Mouse (Mus musculus): ENCODE results near the gene Plcg2.

The Plcg2 gene

DNA sequence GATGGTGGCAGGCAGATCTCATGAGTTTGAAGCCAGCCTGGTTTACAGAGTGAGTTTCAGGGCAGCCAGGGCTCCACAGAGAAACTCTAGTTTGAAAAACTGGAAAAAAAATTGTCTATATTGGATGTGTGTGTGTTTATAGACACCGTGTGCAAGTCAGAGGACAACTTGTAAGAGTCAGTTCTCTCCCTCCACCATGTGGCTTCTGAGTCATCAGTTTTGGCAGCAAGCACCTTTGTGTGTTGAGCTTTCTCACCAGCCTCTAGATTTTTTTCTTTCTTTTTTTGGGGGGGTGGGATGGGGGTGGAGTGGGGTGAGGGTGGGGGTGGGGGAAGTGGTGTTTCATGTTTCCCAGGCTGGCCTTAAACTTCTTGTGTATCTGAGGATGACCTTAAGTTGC is 12.8 kb upstream of the Plcg2 start:
- DNase-seq (ENCODE audit: low spot score) = no peak

DNA sequence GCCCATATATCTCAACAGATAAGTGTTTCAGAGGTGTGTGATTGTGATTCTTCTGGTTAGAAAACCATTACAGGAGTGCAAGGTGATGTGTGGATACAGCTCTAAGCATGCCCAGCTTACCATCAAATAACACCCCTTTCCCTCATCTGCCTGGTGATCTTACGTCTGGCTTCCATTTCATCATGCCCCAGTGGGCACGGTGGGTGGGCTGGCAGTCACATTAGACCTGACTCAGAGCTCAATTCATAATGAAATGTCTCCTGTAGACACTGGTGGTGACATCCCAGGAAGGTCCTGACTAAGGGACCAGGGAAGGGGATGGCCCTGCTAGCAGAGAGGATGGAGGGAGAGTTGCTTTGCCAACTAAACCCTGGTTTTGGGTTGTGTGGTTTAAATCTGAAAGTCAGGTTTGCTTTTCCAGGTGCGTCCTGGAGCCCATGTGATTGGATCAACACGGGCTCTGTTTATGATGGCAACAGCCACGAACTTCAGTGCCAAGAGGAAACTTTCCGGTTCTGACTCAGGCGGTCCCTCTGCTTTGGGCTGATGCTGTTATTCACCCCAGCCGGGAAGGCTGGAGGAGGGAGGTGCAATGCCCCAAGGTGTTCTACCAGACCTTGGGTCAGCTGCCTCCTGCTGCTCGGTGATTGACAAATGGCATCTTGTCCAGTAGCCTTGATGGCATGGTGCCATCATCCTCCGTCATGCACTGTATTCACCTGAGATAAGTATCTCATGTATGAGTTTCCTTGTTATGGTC is 9.7 kb upstream of the Plcg2 start:
- DNase-seq (ENCODE audit: low spot score) = no peak

DNA sequence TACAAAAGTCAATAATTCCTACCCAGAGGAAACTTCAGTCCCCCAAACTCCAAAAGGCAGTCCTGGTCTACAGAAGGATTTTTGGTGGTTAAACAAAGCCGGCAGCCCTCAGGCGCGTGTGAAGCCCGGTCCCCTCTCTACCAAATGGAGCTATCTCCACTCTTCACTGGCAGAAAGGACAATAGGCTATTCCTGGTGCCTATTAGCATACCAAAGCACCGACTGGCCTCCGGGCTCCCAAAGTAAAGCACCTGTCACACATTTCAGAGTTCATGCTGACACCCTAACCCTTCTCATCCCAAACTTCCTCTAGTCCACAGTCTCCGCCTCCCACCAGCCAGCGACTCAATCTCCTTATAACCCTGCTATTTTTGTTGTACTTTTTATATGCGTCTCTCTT is 4.5 kb upstream of the Plcg2 start:
- no peak for DNase-seq (ENCODE audit: low spot score)

DNA sequence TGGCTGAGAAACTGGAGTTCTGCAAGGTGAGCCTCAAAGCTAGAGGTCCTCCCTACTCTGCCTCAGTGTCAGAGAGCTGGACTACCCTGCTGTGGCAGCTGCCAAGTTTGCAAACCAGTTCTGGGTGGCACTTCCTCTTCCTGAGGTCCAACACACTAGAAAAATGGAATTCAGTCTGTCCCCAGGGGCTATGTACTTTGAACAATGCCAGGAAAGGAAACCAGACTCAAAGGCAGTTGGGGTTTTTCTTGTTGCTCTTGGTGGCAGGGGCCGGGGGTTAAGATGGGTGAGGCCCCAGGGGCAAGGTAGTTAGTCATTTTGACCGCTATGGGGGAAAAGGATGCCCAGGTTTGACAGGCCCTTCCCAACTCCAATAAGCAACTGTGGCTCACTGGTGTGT is 3.2 kb upstream of the Plcg2 start:
- DNase-seq (ENCODE audit: low spot score) = no peak

DNA sequence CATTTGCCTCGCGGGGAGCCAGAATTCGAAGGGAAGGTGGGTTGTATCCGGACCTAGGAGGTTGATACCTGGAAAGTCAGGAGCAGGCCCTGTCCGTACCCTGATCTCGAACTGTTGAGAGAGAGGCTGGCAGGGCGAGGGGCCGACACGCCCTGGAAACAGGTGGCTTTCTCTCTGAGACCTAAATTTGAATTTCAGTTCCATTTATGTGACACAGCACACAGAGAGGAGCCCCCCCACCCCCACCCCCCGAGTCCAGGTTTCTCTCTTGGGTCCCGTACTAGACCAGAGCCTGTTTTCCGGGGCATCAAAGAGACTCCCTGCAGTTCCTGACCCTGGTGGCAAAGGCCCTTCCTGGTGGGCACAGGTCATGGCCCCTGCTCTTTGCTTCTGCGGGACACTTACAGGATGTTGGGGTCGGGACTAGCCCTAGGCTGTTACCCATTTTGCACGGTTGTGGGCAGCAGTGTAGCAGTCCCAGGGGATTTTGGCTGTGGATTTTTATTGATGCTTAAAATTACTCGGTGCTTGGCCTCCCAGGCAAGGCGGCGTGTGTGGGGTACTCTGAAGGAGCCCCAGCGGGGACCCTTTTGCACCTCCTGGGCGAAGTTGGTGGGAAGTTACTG is 937 bp downstream of the Plcg2 start:
- DNase-seq (ENCODE audit: low spot score) = no peak

DNA sequence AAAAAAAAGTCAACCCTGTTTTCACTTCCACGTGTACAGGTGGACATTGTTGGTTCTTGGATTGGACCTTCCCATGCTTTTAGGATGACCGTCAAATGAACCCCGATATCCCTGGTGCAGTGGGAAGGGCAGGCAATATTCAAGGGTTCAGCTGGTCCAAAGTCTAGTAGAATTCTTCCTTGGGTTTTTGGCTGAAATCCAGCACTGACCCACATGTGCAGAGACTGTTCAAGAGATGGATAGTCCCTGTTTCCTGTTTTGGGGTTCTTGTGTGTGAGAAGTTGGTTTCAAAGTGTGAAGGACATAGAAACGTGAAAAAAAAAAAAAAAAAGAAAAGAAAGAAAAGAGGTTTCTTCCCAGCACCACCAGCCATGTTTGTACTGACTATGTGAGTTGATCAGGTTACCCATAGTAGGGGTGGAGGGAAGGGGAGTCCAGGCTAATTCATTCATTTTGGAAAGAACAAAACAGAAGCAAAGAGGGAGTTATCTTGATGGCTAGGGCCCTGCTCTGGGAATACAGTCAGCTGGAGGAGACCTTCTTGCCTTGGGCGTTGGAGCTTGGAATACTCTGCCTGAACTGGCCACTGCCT is 2.2 kb downstream of the Plcg2 start:
- no peak for DNase-seq (ENCODE audit: low spot score)

DNA sequence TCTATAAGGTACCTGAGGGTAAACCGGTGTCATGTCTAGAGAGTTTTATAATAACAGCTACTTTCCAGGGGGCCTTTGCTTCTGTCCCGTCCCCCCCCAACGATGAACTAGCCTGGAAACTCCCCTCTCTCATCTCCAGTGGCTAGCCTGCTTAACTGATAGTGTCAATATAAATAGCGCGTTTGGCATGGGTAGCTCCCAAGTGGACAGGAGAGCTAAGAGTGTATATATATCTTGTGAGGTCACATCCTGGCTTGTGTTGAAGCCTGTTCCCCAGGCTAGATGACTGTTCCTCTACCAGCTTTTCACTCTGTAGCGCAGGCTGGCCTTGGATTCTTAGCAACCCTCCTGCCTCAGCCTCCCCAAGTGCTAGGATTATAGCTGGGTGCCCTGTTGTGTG is 3.2 kb downstream of the Plcg2 start:
- DNase-seq (ENCODE audit: low spot score) = no peak

DNA sequence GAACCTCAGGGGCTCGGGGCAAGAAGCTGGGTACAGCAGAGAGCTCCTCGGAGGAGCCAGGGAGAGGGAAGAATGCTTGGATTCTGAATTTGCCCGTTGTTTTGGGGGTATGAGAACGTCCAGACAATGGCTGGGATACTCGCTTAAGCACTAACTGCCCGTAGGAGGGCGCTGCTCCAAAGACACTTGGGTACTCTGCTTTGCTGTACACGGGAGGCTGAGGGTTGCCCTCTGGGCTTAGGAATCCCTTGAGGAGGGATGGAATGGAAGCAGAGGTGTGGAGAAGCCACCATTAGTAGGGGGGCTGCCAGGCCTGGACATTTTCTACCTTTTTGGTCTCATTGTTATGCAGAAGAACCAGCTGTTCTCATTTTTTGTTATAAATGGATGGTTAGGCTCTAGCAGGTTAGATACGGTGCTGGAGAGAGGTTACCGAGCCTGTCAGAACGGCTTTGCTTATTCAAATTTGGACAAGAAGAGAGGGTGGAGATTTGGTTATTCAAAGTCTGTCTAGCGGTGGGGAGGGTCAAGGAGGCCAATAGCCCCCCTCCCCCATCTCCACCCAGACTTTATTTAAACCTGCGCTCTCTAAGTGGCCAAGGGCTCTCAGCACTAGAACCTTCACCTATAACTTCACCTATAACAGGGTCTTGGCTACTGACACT is 5.4 kb downstream of the Plcg2 start:
- DNase-seq (ENCODE audit: low spot score) = no peak

DNA sequence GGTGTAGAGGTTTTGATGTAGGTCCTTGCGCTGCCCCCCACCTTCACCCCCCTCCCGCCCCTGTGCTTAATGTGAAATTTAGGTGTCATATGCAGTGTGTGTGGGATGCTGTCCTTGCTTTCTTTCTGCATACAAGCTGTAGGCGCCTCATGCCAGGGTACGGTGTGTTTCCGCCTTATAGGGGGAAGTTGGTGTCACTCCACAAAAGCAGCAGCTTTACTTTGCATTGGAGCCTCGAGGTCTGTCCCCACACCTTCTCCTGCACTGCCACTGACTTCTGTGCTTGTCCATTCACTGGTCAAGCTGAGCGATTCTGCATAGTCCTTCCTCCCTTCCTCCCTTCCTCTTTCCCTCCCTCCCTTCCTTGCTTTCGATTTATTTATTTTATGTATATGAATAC is 9.6 kb downstream of the Plcg2 start:
- DNase-seq (ENCODE audit: low spot score) = no peak

DNA sequence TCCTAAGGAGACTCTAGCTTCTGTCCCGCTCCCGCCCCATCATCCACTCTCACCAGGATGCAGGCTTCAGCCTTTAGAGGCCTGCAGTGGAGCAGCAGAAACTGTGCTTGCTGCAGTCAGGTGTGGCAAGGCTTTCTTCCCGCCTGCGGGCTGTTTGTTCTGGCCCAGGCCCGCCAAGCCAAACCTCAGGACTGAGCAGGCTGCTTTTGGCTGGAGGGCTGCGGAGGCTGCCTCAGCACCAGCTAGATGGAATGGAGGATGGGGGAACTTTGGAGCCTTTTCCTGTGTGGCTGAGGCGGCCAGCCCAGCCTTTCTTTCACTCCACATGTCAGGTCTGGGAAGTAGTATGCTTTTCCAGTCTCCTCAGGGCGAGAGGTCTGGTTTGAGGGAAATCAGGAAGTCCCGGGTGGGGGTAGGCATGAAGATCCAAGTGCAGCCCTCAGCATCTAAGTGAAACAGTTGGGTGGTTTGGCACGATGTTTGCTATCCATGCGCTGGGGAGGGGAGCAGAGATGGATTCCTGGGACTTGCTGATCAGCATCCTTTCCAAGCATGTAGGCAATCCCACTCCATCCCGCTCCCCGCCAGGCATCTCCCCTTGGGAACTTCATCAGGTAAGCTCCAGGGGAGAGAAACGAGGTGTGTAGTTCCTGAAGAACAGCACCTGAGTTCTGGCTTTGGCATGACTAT is 18.9 kb downstream of the Plcg2 start:
- no peak for DNase-seq (ENCODE audit: low spot score)

DNA sequence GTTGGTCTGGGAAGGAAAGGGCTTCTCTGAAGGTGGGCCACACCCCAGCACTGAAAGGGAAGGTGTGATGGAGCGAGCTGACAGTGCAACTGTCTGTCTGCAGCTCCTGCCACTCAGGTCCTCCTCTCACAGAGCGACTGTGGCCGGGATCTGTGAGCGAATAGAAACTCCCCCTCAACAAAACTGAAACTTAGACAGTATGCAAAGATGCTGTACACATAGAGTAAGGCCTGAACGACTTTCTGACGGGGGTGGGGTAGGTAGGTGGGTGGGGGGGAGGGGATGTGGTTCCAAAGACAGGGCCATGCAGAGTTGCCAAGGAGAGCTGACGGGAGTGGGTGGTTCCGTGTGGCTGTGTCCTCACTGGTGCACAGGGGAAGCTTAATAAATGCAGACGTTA is 19.8 kb downstream of the Plcg2 start:
- no peak for DNase-seq (ENCODE audit: low spot score)

DNA sequence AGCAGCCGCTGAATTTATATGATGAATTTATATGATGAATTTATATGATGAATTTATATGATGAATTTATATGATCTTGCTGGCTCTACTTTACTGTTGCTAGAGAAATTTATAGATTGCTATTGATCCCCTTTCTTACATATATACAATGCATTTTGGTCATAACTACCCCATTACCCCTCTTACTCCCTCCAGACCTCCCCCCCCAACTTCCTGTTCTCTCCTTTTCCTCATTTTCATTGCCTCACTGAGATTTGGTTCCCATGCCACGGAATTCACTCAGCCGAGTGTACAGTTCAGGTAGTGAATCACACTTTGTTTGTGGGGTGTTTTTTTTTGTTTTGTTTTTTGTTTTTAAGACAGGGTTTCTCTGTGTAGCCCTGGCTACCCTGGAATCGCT is 20.8 kb downstream of the Plcg2 start:
- DNase-seq (ENCODE audit: low spot score) = no peak

DNA sequence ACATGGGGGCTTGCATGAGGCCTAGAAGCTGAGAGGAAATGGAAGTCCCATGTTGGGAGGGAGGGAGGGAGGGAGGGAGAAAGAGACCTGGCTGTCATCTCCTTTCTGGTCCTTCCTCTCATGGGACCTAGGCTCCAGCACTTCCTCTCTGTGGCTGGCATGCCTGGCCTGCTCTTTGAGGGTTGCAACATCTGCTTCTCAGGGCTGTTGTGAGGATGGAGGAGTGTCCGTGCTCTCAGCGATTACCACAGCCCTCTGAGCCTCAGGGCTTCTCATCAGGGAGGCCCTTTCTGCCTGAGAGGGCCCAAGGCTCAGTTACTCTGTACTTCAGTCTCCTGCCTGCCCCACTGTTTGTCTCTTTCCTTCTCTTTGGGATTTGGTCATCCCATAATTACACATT is 28.1 kb downstream of the Plcg2 start:
- no peak for DNase-seq (ENCODE audit: low spot score)

DNA sequence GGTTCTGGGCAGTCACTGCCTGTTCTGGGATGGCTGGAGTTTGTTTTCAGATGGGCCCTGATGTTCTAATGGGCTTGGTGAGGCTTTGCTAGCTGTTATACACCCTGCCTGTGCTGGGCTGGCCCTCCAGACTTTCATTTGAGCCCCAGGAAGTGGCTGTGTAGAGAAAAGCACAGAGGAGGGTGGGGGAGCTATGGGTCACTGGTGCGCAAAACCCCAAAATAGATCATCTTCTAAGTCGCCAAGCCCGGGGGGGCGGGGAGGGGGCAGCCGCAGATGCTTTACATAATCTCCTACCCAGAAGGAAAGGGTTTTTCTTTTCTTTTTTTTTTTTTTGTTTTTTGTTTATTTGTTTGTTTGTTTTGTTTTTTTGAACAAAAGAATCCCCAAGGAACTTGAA is 29.9 kb downstream of the Plcg2 start:
- no peak for DNase-seq (ENCODE audit: low spot score)

DNA sequence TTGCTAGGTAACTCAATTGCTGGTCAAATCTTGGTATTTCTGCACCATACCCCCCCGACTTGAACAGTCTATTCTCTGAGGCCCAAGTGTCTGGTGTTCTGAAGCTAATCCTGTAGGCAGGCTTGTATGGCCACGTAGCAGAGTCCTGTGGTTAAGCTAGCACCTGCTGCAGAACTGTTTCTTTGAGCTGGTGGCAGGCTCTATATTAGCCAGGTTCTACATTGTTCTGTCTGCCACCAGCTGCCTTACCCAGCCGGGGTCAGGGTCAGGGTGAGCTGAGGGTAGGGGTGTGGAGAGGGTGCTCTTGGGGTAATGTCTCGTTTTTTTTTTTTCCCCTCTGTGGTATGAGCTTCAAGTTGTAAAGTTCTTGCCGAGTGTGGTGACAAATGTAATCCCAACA is 31.1 kb downstream of the Plcg2 start:
- no peak for DNase-seq (ENCODE audit: low spot score)

DNA sequence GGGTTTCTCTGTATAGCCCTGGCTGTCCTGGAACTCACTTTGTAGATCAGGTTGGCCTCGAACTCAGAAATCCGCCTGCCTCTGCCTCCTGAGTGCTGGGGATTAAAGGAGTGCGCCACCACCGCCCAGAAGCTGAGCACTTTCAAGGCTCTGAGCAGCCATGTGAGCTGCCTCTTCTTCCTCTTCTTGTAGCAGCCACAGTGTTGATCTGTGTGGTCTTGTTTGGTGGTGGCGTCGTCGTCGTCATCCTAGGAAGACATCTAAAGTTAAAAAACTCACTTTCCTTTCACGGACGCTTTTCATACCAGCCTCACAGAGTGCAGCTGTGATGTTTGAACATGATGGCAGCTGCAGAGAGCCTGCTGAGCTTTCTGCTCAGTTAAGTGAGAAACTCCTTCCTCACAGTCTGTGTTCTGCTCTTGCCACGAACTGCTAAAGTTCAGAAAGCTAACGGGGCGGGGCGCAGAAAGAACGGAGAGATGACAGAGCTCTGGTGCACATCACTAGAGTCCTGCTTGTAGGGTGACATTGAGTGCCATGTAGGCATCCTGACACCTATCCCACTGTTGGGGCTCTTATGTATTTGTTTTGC is 34.4 kb downstream of the Plcg2 start:
- DNase-seq (ENCODE audit: low spot score) = no peak

DNA sequence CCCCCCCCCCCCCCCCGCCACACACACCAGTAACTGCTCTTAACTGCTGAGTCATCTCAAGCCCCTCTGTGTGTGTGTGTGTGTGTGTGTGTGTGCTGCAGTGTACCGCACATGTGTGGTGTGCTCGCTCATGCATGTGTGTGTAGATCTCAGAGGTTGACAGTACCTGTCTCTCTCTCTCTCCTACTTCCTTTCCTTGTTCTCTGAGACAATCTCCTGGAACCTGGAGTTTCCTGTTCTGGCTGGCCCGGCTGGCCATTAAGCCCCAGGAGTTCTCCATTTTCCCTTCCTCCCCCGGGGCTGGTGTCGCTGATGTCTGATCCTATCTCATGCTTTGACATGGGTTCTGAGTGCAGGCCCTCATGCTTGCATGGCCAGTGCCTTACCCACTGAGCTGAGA is 38.8 kb downstream of the Plcg2 start:
- no peak for DNase-seq (ENCODE audit: low spot score)

DNA sequence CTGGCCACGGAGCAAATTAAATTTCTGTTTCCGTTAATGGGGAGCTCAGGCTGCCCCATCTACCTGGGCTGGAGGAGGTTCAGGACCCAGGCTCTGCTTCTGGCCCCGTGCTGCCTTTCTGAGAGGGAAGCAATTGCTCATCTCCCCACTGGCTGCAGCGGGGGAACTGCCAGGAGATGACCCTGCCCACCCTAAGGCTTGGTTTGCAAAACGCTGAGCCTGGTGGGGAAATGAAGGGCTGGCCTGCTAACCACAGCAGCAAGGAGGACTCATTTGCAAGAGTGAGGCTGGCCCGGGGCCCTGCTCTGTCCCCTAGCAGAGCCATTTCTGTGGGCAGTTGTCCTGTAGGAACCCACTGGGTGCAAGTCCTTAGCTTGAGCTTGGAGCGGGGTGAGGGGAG is 39.7 kb downstream of the Plcg2 start:
- no peak for DNase-seq (ENCODE audit: low spot score)

DNA sequence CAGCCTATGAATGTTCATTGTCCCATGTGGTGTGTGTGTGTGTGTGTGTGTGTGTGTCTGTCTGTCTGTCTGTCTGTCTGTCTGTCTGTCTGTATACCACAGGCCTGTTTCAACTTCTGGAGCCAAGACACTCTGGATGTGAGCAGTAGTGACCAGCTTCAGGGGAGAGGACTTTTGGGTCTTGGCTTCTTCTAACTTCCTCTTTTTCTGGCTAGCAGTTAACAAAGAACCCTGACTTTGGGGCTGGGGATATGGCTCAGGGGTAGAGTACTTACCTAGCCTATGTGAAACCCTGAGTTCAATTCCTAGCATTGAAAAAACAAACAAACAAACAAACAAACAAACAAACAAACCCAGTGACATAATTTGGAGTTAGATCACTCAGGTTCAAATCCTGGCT is 44.9 kb downstream of the Plcg2 start:
- DNase-seq (ENCODE audit: low spot score) = no peak

DNA sequence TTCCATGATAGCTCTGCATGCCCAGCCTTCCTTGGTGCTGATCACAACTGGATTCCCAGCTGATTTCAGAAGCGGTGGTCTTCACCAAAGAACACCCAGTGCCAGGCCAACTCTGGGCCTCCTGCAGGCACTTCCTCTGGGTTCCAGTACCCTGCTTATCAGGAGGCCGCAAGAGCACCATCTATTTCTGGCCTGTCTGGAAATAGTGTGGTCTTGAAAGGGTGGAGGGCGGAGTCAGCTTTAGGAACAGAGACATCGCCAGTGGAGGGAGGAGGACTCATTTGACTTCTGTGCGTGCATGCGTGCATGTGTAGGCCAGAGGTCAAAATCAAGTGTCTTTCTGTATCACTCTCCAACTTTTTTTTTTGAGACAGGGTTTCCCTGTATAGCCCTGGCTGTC is 45.7 kb downstream of the Plcg2 start:
- DNase-seq (ENCODE audit: low spot score) = no peak

DNA sequence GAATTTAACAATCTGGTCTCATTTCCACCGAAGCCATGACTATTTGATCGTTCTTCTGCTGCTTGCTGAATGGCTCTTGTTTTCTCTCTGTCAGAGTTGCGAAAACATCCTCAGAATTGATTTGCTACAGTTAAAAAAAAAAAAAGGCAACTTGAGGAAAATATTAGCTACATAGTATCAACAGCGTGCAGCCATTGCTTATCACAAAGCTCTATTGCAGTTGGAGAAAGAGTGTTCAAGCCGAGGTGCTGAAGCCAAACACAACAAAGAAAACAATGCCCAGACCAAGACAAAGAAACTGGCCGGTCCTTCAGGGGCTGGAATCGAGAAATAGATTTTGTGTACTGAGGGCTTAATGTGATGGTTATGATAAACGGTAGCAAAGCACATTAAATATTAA is 47.0 kb downstream of the Plcg2 start:
- DNase-seq (ENCODE audit: low spot score) = no peak

DNA sequence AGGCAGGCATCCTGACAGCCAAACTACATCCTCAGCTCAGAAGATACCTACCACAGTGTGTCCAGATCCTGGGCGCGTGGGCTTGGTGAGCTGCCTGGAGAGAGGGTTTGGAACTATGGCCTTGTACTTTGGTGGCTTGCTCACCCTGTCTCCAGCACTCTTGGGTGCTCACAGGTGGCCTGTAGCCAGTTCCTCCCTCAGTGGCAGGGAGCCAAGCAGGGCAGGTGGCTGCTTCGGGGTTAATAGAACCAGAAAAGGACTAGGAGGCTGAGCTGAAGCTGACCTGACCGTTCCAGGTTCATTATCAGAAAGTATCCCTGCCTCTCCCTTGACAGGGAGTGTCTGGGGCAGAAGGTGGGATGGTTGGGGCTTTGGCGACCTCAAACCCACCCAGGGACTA is 48.3 kb downstream of the Plcg2 start:
- no peak for DNase-seq (ENCODE audit: low spot score)
